Mouse (Mus musculus): ENCODE measurements around the gene Trmt6. TPM values are rescaled to one million over a fixed set of nuclear protein-coding genes. Genes with fewer than 3 reads are reported as not detected.
A peak's percentile ranks its signal among the peaks of the same experiment; 100 is the strongest.

Gene Trmt6
- 30.8 and 33.3 TPM in 2 replicates for polyA plus RNA-seq (2014; fragmentation: Nextera tagmentation; extraction: Ambion mirVana)

- under 1% methylated on average over 59 of the region's 59 CpGs for WGBS
- Histone ChIP-seq H3K4me1 (ENCODE audit: control insufficient read depth, insufficient read depth, low read length) (peaks cover 10% of the 10 kb centered on the region; the same call in 1 of the 2 replicates), H3K4me3 (ENCODE audit: low read depth, low read length) (peak within 1 kb of the TSS; percentile 81), H3K4me2 (ENCODE audit: low read depth) (peak within 1 kb of the TSS; percentile 89), H3K36me3 (ENCODE audit: control insufficient read depth, insufficient read depth, low read length) (no peaks in the 10 kb centered on the region), H3K27me3 (ENCODE audit: control insufficient read depth, insufficient read depth, low read length) (no peaks in the 10 kb centered on the region), H3K9ac (ENCODE audit: low read length) (peak within 1 kb of the TSS; percentile 80), H3K9me3 (ENCODE audit: control insufficient read depth, low read length) (no peaks in the 10 kb centered on the region), H3K27ac (ENCODE audit: low read depth, low read length) (peak within 1 kb of the TSS; percentile 75; the same call in 1 of the 2 replicates)
- ATAC-seq (ENCODE audit: insufficient read depth, low FRiP score, low TSS enrichment) (peak; percentile 99), DNase-seq (ENCODE audit: low spot score) (peak; percentile 96)
These were observed at the start of gene Trmt6, which contains the start of gene Mcm8 for GRCm38 (mm10) chr2:132815608-132816314. Gene Trmt6 (minus strand): TSS chr2:132816055. Gene Mcm8 (plus strand): TSS chr2:132816141.

GRCm38 (mm10) chr2:132863325-132863724 is 47.5 kb upstream of the Trmt6 start:
- Histone ChIP-seq H3K9me3 (ENCODE audit: control insufficient read depth, low read length) (no peaks in the 10 kb centered on the region), H3K4me2 (ENCODE audit: low read depth) (no peak overlapping the region), H3K27me3 (ENCODE audit: control insufficient read depth, insufficient read depth, low read length) (no peaks in the 10 kb centered on the region), H3K9ac (ENCODE audit: low read length) (no peak overlapping the region), H3K36me3 (ENCODE audit: control insufficient read depth, insufficient read depth, low read length) (0 out of 2 replicates have a peak, but pooled peaks cover 2% of the 10 kb centered on the region), H3K4me3 (ENCODE audit: low read depth, low read length) (no peak overlapping the region), H3K4me1 (ENCODE audit: control insufficient read depth, insufficient read depth, low read length) (no peaks in the 10 kb centered on the region), H3K27ac (ENCODE audit: low read depth, low read length) (no peak overlapping the region)
- 93% methylated on average over 2 of the region's 2 CpGs for WGBS
- ATAC-seq (ENCODE audit: insufficient read depth, low FRiP score, low TSS enrichment) (no peak), DNase-seq (ENCODE audit: low spot score) (no peak)

- Histone ChIP-seq H3K4me3 (ENCODE audit: low read depth, low read length) (no peak overlapping the region), H3K27me3 (ENCODE audit: control insufficient read depth, insufficient read depth, low read length) (no peaks in the 10 kb centered on the region), H3K4me1 (ENCODE audit: control insufficient read depth, insufficient read depth, low read length) (no peaks in the 10 kb centered on the region), H3K9me3 (ENCODE audit: control insufficient read depth, low read length) (no peaks in the 10 kb centered on the region), H3K27ac (ENCODE audit: low read depth, low read length) (no peak overlapping the region), H3K36me3 (ENCODE audit: control insufficient read depth, insufficient read depth, low read length) (0 out of 2 replicates have a peak, but pooled peaks cover 2% of the 10 kb centered on the region), H3K9ac (ENCODE audit: low read length) (no peak overlapping the region), H3K4me2 (ENCODE audit: low read depth) (no peak overlapping the region)
- WGBS, result 93% methylated on average over 2 of the region's 2 CpGs
- no peak for ATAC-seq (ENCODE audit: insufficient read depth, low FRiP score, low TSS enrichment)
- DNase-seq (ENCODE audit: low spot score), result no peak
These were observed 45.6 kb upstream of the Trmt6 start for GRCm38 (mm10) chr2:132861456-132861855.

- Histone ChIP-seq H3K4me1 (ENCODE audit: control insufficient read depth, insufficient read depth, low read length) (no peaks in the 10 kb centered on the region), H3K4me2 (ENCODE audit: low read depth) (no peak overlapping the region), H3K27me3 (ENCODE audit: control insufficient read depth, insufficient read depth, low read length) (no peaks in the 10 kb centered on the region), H3K36me3 (ENCODE audit: control insufficient read depth, insufficient read depth, low read length) (0 out of 2 replicates have a peak, but pooled peaks cover 2% of the 10 kb centered on the region), H3K4me3 (ENCODE audit: low read depth, low read length) (no peak overlapping the region), H3K27ac (ENCODE audit: low read depth, low read length) (no peak overlapping the region), H3K9ac (ENCODE audit: low read length) (no peak overlapping the region), H3K9me3 (ENCODE audit: control insufficient read depth, low read length) (no peaks in the 10 kb centered on the region)
- ATAC-seq (ENCODE audit: insufficient read depth, low FRiP score, low TSS enrichment), result no peak
- DNase-seq (ENCODE audit: low spot score), result no peak
These were observed 44.6 kb upstream of the Trmt6 start for GRCm38 (mm10) chr2:132860435-132860834.

- Histone ChIP-seq H3K27ac (ENCODE audit: low read depth, low read length) (no peak overlapping the region), H3K9ac (ENCODE audit: low read length) (no peak overlapping the region), H3K4me3 (ENCODE audit: low read depth, low read length) (no peak overlapping the region), H3K4me1 (ENCODE audit: control insufficient read depth, insufficient read depth, low read length) (no peaks in the 10 kb centered on the region), H3K36me3 (ENCODE audit: control insufficient read depth, insufficient read depth, low read length) (no peaks in the 10 kb centered on the region), H3K9me3 (ENCODE audit: control insufficient read depth, low read length) (no peaks in the 10 kb centered on the region), H3K27me3 (ENCODE audit: control insufficient read depth, insufficient read depth, low read length) (no peaks in the 10 kb centered on the region), H3K4me2 (ENCODE audit: low read depth) (no peak overlapping the region)
- WGBS, result 82% methylated on average over 5 of the region's 5 CpGs
- DNase-seq (ENCODE audit: low spot score) (no peak), ATAC-seq (ENCODE audit: insufficient read depth, low FRiP score, low TSS enrichment) (no peak)
These were observed 40.5 kb upstream of the Trmt6 start for GRCm38 (mm10) chr2:132856333-132856732.

GRCm38 (mm10) chr2:132853051-132853450 is 37.2 kb upstream of the Trmt6 start:
- Histone ChIP-seq H3K4me2 (ENCODE audit: low read depth) (no peak overlapping the region), H3K27ac (ENCODE audit: low read depth, low read length) (no peak overlapping the region), H3K27me3 (ENCODE audit: control insufficient read depth, insufficient read depth, low read length) (no peaks in the 10 kb centered on the region), H3K9me3 (ENCODE audit: control insufficient read depth, low read length) (no peaks in the 10 kb centered on the region), H3K9ac (ENCODE audit: low read length) (no peak overlapping the region), H3K4me3 (ENCODE audit: low read depth, low read length) (no peak overlapping the region), H3K36me3 (ENCODE audit: control insufficient read depth, insufficient read depth, low read length) (no peaks in the 10 kb centered on the region; the same call in 1 of the 2 replicates), H3K4me1 (ENCODE audit: control insufficient read depth, insufficient read depth, low read length) (peaks cover 3% of the 10 kb centered on the region)
- no peak for DNase-seq (ENCODE audit: low spot score)
- 89% methylated on average over 1 of the region's 1 CpGs for WGBS
- ATAC-seq (ENCODE audit: insufficient read depth, low FRiP score, low TSS enrichment), result no peak

- no peak overlapping the region for H3K4me3 ChIP-seq (ENCODE audit: low read depth, low read length)
- H3K9ac ChIP-seq (ENCODE audit: low read length), result no peak overlapping the region
- H3K27me3 ChIP-seq (ENCODE audit: control insufficient read depth, insufficient read depth, low read length), result no peaks in the 10 kb centered on the region
These were observed 33.3 kb upstream of the Trmt6 start for GRCm38 (mm10) chr2:132849141-132849540.

GRCm38 (mm10) chr2:132848361-132848760 is 32.5 kb upstream of the Trmt6 start:
- no peak for DNase-seq (ENCODE audit: low spot score)
- Histone ChIP-seq H3K4me1 (ENCODE audit: control insufficient read depth, insufficient read depth, low read length) (peaks cover 9% of the 10 kb centered on the region), H3K36me3 (ENCODE audit: control insufficient read depth, insufficient read depth, low read length) (no peaks in the 10 kb centered on the region; the same call in 1 of the 2 replicates), H3K4me2 (ENCODE audit: low read depth) (no peak overlapping the region), H3K9me3 (ENCODE audit: control insufficient read depth, low read length) (no peaks in the 10 kb centered on the region), H3K27me3 (ENCODE audit: control insufficient read depth, insufficient read depth, low read length) (no peaks in the 10 kb centered on the region), H3K27ac (ENCODE audit: low read depth, low read length) (no peak overlapping the region), H3K4me3 (ENCODE audit: low read depth, low read length) (no peak overlapping the region), H3K9ac (ENCODE audit: low read length) (no peak overlapping the region)
- WGBS, result 89% methylated on average over 4 of the region's 4 CpGs
- no peak for ATAC-seq (ENCODE audit: insufficient read depth, low FRiP score, low TSS enrichment)

More at GRCm38 (mm10) chr2:132849141-132849540, 33.3 kb upstream of the Trmt6 start:
- peaks cover 9% of the 10 kb centered on the region for H3K4me1 ChIP-seq (ENCODE audit: control insufficient read depth, insufficient read depth, low read length)
- H3K36me3 ChIP-seq (ENCODE audit: control insufficient read depth, insufficient read depth, low read length), result no peaks in the 10 kb centered on the region; the same call in 1 of the 2 replicates
- ATAC-seq (ENCODE audit: insufficient read depth, low FRiP score, low TSS enrichment) (no peak), DNase-seq (ENCODE audit: low spot score) (no peak)
- no peak overlapping the region for H3K4me2 ChIP-seq (ENCODE audit: low read depth)
- no peaks in the 10 kb centered on the region for H3K9me3 ChIP-seq (ENCODE audit: control insufficient read depth, low read length)
- 91% methylated on average over 6 of the region's 6 CpGs for WGBS
- no peak overlapping the region for H3K27ac ChIP-seq (ENCODE audit: low read depth, low read length)

- peak overlapping the region; percentile 94 for H3K4me3 ChIP-seq (ENCODE audit: low read depth, low read length)
- H3K27me3 ChIP-seq (ENCODE audit: control insufficient read depth, insufficient read depth, low read length), result no peaks in the 10 kb centered on the region
- ATAC-seq (ENCODE audit: insufficient read depth, low FRiP score, low TSS enrichment) (no peak), DNase-seq (ENCODE audit: low spot score) (no peak)
- peak overlapping the region; percentile 80 for H3K4me2 ChIP-seq (ENCODE audit: low read depth)
- H3K36me3 ChIP-seq (ENCODE audit: control insufficient read depth, insufficient read depth, low read length), result no peaks in the 10 kb centered on the region; the same call in 1 of the 2 replicates
- peaks cover 9% of the 10 kb centered on the region for H3K4me1 ChIP-seq (ENCODE audit: control insufficient read depth, insufficient read depth, low read length)
- no peak overlapping the region for H3K27ac ChIP-seq (ENCODE audit: low read depth, low read length)
- no peaks in the 10 kb centered on the region for H3K9me3 ChIP-seq (ENCODE audit: control insufficient read depth, low read length)
- 28% methylated on average over 7 of the region's 7 CpGs for WGBS
- peak overlapping the region; percentile 88 for H3K9ac ChIP-seq (ENCODE audit: low read length)
These were observed 31.7 kb upstream of the Trmt6 start for GRCm38 (mm10) chr2:132847581-132847980.
